Mouse (Mus musculus): ENCODE results near the gene Gm20479. TPM values are rescaled to one million over a fixed set of nuclear protein-coding genes. Genes with fewer than 3 reads are reported as not detected.

Gm20479 gene
- total RNA-seq, 2 experiments from 2014 or later = not detected

DNA sequence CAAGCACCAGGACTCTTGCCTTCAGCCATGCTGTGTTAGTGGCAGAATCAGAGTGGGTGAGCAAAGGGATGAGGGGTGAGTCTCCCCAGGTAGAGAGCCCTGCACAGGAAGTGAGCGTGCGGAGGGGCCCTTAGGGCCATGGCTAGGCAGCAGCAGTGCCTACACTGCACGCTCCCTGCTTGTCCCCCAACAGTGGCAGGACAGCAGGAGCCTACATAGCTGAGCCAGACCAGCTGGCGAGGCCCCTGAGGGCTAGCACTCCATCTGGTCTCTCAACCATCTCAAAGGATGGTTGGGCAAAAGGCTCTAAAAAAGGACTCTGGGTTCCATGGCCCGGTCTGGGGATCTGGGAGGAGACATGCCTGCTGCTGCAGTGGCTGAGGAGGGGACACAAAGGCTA, 26.9 kb upstream of the Gm20479 start:
- no peak for TF ChIP-seq CTCF (conservative IDR thresholded peaks at IDR 0.05)
- Histone ChIP-seq H3K27ac (peak overlapping the region; percentile 37), H3K4me3 (no peak overlapping the region)

GRCm38 (mm10) chr7:27383233-27383632, 26.0 kb upstream of the Gm20479 start:
- DNase-seq (ENCODE audit: low spot score in 2 of 2) = no peak
- TF ChIP-seq CTCF (conservative IDR thresholded peaks at IDR 0.05) = no peak
- no peak overlapping the region for H3K27ac ChIP-seq
- no peak overlapping the region for H3K4me3 ChIP-seq

More for the DNA sequence above, 26.9 kb upstream of the Gm20479 start:
- no peak for DNase-seq (ENCODE audit: low spot score in 2 of 2)

DNA sequence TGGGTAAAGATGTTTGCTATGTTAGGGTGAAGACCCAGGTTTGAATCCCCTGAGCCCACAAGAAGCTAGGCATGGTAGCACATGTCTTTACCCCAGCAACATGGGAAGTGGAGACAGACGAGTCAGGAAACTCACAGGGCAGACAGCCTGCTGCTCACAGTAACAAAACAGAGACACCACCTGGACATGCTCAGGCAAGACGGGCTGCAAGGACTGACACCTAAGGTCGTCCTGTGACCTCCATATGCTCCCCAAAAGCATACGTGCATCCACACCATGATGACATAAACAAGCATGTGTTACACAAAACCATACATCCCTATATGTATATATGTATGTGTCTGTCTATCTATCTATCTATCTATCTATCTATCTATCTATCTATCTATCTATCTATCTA, 24.3 kb upstream of the Gm20479 start:
- H3K27ac ChIP-seq = no peak overlapping the region
- no peak overlapping the region for H3K4me3 ChIP-seq
- DNase-seq (ENCODE audit: low spot score in 2 of 2) = no peak
- no peak for TF ChIP-seq CTCF (conservative IDR thresholded peaks at IDR 0.05)

DNA sequence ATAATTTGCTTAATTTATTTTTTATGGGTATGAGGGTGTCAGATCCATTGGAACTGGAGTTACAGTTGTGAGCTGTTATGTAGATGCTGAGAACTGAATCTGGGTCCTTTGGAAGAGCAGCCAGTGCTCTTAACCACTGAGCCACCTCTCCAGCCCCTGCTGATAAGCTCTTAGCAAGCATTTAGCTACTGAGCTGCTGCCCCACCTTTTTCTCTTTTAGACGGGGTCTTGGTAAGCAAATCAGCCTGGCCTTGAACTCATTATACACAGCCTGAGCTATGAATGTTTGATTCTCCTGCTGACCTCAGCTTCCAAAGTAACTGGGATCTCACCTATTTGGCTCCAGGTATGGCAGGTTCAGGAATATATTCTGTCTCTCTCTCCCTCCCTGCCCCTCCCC, 23.8 kb upstream of the Gm20479 start:
- no peak for DNase-seq (ENCODE audit: low spot score in 2 of 2)
- H3K27ac ChIP-seq = no peak overlapping the region
- no peak overlapping the region for H3K4me3 ChIP-seq
- no peak for TF ChIP-seq CTCF (conservative IDR thresholded peaks at IDR 0.05)

DNA sequence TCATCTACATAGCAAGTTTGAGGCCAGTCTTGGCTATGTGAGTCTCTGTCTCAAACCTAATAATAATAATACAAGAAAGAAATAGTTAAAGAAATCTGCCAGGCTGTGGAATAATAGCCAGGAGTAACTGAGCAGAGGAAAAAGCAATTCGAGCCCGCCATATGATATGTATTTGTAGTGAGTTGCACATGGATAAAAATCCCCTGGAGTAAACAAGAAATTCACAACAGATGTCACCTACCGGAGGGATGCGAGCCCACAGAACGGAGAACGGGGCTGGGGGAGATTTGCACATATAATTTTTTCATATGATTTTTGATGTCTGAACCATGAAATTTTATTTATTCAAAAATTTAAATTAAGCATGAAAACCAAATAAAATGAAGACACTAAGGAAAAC, 22.6 kb upstream of the Gm20479 start:
- DNase-seq (ENCODE audit: low spot score in 2 of 2) = no peak
- Histone ChIP-seq H3K27ac (no peak overlapping the region), H3K4me3 (no peak overlapping the region)
- TF ChIP-seq CTCF (conservative IDR thresholded peaks at IDR 0.05) = no peak

DNA sequence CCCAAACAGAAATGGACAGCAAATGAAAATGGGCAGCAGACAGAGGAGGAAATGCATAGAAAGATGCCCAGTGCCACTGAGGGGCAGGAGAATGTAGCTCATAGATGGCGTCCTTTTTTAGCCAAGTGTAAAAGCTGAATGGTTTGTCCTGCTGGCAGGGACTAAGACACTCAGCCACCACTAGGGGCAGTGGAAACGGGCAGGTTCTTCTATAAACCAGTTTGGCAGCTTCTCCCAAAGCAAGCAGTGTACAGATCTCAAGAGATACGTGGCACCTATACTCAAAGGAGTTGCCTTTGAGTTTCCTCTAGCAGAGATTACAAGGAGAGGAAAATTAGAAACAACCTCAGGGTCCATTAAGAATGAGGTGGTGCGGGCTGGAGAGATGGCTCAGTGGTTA, 21.2 kb upstream of the Gm20479 start:
- TF ChIP-seq CTCF (conservative IDR thresholded peaks at IDR 0.05) = peak; percentile 81
- no peak overlapping the region for H3K4me3 ChIP-seq
- H3K27ac ChIP-seq = no peak overlapping the region
- no peak for DNase-seq (ENCODE audit: low spot score in 2 of 2)

DNA sequence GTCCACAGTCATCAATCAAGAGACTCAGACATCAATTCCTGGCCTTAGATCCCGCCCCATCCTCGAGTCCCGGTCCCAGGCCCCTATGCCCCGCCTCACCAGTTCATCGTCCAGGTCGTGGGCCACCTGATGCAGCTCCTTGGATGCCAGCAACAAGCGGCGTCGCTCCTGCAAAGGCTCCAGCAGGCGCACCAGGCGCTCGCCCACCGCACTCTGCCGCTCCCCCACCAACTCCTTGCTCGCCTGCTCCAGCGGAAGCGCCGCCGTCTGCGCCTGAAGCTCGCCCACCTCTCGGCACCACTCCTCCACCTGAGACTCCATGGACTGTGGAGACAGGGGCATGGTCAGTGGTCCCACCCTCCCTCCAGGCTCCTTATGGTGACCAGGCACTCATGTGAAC, 18.1 kb upstream of the Gm20479 start:
- TF ChIP-seq CTCF (conservative IDR thresholded peaks at IDR 0.05) = no peak
- Histone ChIP-seq H3K4me3 (no peak overlapping the region), H3K27ac (peak overlapping the region; percentile 32; the same call in 1 of the 2 replicates)
- peak; percentile 65 for DNase-seq (ENCODE audit: low spot score in 2 of 2)

GRCm38 (mm10) chr7:27371715-27372462, 14.7 kb upstream of the Gm20479 start:
- DNase-seq (ENCODE audit: low spot score in 2 of 2) = no peak
- Histone ChIP-seq H3K27ac (0 out of 2 replicates have a peak overlapping the region, but pooled peaks have one; percentile 36), H3K4me3 (no peak overlapping the region)
- no peak for TF ChIP-seq CTCF (conservative IDR thresholded peaks at IDR 0.05)

DNA sequence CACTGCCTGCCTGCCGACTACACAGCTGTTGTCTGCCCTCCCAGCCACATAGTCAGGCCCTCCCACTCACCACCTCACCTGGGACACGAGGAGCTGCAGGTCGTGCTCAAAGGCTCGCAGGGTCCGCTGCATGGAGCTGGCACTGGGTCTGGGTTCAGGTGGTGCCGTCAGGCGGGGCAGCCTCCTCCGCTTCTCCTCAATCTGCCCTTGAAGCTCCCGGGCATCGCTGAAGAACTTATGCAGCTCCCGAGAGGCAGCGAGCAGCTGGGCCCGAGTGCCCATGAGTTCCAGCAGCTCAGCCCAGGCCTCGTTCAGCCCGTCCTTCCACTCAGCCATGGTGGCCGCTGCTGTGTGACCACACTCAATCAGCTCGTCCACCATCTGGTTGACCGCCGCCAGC, 11.9 kb upstream of the Gm20479 start:
- Histone ChIP-seq H3K27ac (no peak overlapping the region), H3K4me3 (no peak overlapping the region)
- TF ChIP-seq CTCF (conservative IDR thresholded peaks at IDR 0.05) = no peak
- no peak for DNase-seq (ENCODE audit: low spot score in 2 of 2)

GRCm38 (mm10) chr7:27367976-27368375, 10.8 kb upstream of the Gm20479 start:
- TF ChIP-seq CTCF (conservative IDR thresholded peaks at IDR 0.05) = no peak
- Histone ChIP-seq H3K27ac (no peak overlapping the region), H3K4me3 (no peak overlapping the region)
- no peak for DNase-seq (ENCODE audit: low spot score in 2 of 2)

DNA sequence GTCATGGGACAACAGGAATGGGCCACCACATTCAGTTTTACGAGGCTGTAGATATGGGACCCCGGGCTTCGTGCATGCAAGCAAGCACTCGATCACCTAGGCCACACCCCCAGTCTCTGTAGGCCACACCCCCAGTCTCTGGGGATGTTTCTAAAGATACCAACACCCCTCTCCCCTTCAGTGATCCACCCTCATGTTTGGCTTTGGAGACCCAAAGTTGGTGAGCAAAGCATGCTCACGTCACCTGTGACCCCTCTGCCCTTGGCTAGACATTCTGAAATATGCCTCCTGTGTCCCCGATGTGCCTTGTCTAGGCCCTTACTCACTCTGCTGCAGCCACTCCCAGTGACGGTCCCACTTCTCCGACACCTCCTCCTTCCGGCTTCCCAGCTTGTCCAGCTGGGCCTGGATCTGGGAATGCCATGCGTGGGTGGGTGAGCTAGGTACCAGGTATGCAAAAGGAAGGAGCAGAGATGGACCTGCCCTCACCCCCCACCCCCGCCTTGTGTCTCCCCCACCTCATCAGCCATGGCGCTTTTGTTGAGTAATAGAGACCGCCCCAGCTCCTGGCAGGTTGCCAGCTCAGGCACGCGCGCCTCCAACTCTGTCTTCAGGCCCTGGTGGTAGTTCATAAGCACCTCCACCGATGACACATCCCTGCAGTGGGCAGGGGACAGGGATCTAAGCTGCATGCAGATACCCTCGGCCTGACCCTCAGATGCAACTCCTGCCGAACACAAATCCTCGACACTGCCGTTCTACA, 9.0 kb upstream of the Gm20479 start:
- no peak overlapping the region for H3K4me3 ChIP-seq
- no peak for DNase-seq (ENCODE audit: low spot score in 2 of 2)
- no peak for TF ChIP-seq CTCF (conservative IDR thresholded peaks at IDR 0.05)
- H3K27ac ChIP-seq = no peak overlapping the region

DNA sequence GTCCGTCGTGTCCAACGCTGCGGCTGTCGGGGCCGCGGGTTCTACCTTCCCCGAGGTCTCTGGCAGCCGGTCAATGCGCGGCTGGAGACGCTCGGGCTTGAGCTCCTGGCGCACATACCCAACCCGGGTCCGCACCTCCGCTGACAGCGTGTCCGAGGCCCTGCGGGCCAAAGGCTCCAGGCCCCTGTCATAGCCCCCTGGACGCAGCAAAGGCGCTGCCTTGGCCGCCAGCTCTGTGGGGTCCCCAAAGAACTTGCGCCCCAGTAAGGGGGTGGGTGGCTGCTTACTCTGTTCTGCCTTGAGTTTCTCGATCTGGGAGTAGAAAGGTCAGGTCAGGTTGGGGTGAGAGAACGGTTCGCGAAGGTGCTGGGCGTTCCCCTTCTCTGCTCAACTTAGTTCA, 7.2 kb upstream of the Gm20479 start:
- H3K4me3 ChIP-seq = no peak overlapping the region
- no peak for DNase-seq (ENCODE audit: low spot score in 2 of 2)
- H3K27ac ChIP-seq = no peak overlapping the region
- TF ChIP-seq CTCF (conservative IDR thresholded peaks at IDR 0.05) = no peak

- TF ChIP-seq CTCF (conservative IDR thresholded peaks at IDR 0.05) = no peak
- Histone ChIP-seq H3K4me3 (peak overlapping the region; percentile 34), H3K27ac (no peak overlapping the region; the same call in 1 of the 2 replicates)
- peak; percentile 98 to 99 for DNase-seq (ENCODE audit: low spot score in 2 of 2)
Measured at GRCm38 (mm10) chr7:27361283-27361946, 4.2 kb upstream of the Gm20479 start.
